Mouse (Mus musculus) 416B (cell line): Measurements from ENCODE around the gene Stk33.

Experiments used
- DNase-seq: peaks from one replicate; pipeline ENCODE4 v3.0.0; 2011; ENCODE audit warnings: low read depth

The Stk33 gene

DNA sequence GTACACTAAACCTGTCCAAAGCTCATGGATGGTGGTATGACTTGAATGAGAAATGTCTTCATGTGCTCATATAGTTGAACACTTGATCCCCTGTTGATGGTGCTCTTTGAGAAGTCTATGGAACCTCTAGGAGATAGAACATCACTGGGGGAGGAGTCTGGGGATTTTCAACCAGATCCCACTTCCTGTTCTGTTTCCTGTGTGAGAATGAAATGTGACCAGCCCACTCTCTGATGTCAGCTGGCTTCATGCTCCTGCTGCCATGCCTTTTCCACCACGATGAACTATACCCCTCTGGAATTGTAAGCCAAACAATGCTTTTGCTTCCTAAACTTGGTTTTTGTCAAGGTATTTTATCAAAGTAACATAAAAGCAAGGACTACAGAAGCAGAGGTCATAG, 81.0 kb downstream of the Stk33 start:
- peak; percentile 8 for DNase-seq

- no peak for DNase-seq
These were observed 91.6 kb downstream of the Stk33 start for GRCm38 (mm10) chr7:109347241-109347640.

GRCm38 (mm10) chr7:109331722-109332121, 107.2 kb downstream of the Stk33 start:
- DNase-seq, result no peak

- no peak for DNase-seq
These were observed 110.1 kb downstream of the Stk33 start for GRCm38 (mm10) chr7:109328772-109329171.

- no peak for DNase-seq
These were observed 112.1 kb downstream of the Stk33 start for GRCm38 (mm10) chr7:109326813-109327212.

- DNase-seq, result no peak
These were observed 113.2 kb downstream of the Stk33 start for GRCm38 (mm10) chr7:109325731-109326130.

DNA sequence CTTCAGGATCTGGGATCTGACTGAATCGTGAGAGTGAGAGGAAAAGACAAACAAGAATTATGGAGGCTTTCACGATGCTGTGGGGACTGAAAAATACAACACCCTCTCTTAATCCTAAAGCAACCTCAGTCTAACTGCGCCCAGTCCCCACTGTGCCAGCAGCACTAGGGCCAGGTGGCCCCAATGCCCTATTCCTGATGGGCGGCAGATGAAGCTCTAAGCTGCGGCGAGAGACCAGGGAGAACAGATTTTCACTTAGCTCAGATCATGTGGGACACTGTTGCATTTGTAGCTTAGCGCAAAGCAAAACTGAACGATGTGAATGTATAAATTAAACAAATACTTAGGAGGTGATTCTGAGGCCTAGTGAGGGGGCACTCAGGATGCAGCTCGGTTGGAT, 113.7 kb downstream of the Stk33 start:
- DNase-seq, result no peak

DNA sequence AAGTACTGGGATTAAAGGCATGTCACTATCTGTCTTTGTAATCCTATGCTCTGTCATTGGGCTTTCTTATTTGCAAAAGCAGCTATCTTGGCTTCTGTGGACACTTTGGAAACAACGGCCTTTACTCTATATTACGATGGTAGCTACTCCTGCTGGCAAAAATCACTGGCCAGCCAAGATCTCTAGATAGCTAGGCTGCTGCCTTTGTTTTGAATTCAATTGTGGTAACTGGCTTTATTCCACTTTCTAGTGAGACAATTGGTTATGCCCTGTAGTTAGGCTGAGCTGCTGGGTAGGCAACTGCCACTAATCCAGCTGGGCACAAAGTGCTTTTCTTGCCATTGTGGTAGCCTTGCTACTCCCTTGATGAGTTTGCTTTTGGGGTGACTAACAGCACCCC, 129.4 kb downstream of the Stk33 start:
- no peak for DNase-seq

- no peak for DNase-seq
These were observed 143.1 kb downstream of the Stk33 start for GRCm38 (mm10) chr7:109295807-109296206.

DNA sequence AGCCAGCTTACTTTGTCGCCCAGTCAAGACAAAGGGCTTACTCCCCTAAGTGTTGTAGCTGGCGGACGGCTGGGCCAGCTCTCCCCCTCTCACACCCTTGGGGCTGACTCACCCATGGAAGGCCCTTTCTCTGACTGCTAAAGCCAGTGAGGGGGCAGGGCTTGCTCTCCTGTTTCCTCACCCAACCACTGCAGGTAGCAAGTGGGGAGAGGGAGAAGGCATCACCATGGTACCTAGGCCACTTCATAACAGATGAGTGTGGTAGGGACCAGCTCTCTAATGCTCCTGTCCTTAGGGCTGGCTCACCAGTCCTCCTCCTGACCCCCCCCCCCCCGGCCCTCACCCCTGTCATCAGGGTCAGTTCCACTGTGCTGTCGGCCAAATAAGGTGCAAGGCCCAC, 143.5 kb downstream of the Stk33 start:
- DNase-seq, result no peak

DNA sequence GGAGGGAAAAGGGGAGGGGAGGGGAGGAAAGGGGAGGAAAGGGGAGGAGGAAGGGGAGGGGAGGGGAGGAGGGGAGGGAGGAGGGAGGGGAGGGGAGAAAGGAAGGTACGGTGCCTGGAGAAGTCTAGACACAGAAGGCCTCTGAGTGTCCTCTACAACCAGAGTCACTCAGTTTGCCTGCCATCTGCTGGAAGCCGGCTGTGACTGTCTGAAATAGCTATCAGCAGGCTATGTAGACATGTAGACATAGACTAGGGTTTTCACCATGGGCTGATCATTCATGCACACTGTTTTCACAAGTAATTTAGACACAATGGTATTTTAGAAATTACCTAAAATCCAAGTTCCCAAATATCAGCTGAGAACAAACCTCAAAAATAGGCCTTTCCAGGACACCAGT, 148.4 kb downstream of the Stk33 start:
- DNase-seq, result peak; percentile 11

- no peak for DNase-seq
These were observed 149.8 kb downstream of the Stk33 start for GRCm38 (mm10) chr7:109289106-109289505.

DNA sequence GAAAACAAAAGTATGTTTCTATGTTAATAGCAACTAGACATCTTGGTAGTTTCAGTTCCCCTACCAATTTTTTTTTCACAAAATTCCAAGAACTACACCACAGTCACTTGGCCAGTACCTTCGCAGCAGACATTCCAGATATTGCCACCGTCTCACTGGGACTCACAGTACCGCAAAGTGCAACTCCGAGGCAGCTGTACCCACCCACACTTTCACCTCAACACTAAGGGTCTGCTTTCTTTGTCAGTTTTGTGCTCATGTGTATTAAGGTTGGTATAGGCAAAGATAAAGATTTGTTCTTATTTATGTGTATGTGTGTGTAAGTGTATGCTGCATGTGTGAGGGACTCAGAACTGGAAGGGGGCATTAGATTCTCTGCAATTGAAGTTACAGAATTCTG, 156.8 kb downstream of the Stk33 start:
- DNase-seq, result no peak

DNA sequence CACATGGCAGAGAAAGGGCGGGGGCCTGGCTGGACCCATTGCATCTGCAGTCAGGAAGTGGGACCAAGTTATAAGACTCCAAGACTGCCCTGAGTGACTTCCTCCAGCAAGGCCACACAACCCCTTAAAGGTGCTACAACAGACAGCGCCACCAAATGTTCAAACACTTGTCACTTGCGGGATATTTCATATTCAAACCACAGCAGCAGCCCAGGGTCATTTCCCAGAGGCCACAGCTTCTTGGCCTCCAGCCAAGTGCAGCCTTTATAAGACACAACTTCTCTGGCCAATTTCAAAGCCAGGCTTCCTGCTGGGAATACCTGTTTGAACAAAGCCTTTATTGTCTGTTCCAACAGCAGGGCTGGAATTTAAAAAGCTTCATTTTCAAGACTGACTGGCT, 162.3 kb downstream of the Stk33 start:
- DNase-seq, result peak; percentile 76

DNA sequence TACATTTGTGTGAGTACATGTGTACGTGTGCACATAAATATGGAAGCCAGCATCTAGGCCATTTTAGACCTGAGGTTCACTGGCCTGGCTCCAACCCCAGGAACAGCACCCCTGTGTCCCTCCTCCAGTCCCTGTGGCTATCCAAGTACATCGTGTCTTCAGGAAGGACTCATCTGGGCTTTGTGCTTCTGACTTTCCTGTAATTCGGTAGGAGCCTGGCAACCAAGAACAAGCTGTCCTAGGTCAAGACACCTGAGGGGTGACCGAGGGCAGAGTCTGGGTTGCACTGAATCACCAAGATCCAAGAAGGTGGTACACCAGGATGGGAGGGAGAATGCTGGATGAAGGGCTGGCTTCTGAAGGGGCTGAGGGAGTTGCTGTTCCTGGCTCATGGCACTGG, 163.0 kb downstream of the Stk33 start:
- no peak for DNase-seq

- DNase-seq, result no peak
These were observed 163.7 kb downstream of the Stk33 start for GRCm38 (mm10) chr7:109275151-109275550.

GRCm38 (mm10) chr7:109274289-109274688, 164.6 kb downstream of the Stk33 start:
- DNase-seq, result no peak

- DNase-seq, result no peak
These were observed 169.8 kb downstream of the Stk33 start for GRCm38 (mm10) chr7:109269046-109269445.

- DNase-seq, result no peak
These were observed 171.5 kb downstream of the Stk33 start for GRCm38 (mm10) chr7:109267370-109267769.

GRCm38 (mm10) chr7:109266181-109266580, 172.7 kb downstream of the Stk33 start:
- no peak for DNase-seq

- DNase-seq, result peak; percentile 45
These were observed 173.3 kb downstream of the Stk33 start for GRCm38 (mm10) chr7:109265606-109266005.

DNA sequence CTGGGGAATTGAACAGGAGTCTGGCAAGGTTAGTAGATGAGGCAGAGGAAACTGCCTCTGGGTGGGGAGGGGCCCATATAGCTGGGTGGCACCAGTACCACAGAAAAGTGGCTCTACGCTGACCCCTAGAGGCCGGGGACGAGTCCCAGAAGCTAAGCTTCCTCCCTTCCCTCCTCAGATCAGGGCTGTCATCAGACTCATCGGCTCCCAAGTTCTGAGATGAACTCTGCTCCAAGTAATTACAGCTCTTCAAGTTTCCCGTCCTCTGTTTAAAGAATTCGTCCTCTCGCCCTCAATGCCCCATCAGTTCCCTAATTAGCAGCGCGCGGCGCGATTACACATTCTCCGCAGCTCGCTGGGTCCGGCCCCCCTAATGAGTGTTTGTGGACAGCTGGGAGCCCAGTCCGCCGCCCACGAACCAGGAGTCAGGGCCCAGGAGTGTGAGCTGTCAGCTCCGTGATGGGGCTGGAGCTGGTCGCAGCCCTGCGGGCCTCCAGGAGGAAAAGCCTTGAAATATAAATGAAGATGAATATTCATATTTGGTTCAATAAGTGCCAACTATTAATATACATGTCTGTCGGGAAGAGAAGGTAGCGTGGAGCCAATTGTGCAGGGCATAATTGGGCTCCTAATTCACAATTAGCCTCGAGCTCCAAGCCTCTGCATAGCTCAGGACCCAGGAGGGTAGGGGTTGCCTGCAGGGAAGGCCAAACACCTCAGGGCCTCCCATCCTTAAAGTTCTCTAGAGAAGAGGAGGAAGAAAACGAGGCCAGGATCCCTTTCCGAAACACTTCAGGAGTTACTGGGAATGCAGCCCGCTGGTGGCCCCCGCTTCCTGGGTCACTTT, 183.2 kb downstream of the Stk33 start:
- DNase-seq, result peak; percentile 19

DNA sequence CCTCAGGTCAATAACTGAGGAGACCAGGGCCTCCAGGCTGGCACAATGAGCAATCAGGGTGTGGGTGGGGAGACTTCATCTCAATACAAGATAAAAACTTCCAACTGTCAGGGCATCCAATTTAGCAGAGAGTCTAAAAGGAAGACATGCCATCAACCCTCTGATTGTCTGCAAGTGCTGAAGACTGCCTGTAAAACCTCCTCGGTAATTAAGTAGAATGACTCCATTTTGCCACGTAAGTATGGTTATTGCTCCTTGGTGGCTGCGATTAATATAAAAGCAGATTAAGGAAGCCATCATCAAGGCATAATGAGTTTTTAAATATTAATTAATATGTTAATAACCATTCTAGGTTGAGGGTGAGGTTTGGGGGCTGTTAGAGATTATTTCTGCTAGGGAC, 187.5 kb downstream of the Stk33 start:
- no peak for DNase-seq

- no peak for DNase-seq
These were observed 194.1 kb downstream of the Stk33 start for GRCm38 (mm10) chr7:109244776-109245175.
